ENCODE assay signal across 9 mouse cellular contexts in the genomic region with DNA sequence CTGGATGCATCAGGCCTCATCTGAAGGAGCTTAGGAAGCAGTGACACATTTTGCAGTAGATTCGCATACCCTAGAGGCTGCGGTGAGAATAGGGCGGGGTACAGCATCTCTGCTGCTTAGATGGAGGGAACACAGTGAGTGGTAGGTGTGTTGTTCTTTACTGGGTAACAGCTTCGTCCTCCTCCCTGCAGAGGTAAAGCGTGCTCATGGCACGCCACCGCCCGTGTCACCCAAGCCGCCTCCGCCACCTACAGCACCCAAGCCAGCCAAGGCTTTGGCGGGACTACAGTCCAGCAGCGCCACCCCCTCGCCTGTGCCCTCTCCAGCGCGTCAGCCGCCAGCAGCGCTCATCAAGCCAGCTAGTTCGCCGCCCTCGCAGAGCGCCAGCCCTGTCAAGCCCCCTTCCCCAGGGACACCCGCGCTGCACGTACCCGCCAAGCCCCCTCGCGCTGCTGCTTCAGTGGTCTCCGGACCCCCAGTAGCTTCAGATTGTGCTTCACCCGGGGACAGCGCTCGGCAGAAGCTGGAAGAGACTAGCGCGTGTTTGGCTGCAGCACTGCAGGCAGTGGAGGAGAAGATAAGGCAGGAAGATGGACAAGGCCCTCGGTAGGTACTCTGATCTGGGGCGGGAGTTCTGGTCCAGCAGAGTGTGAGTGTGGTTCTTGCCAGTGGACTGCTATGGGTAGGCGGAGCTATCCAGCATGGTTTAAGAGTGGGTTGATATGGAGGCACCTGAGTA. TPM values are rescaled to one million over a fixed set of nuclear protein-coding genes. Genes with fewer than 3 reads are reported as not detected.
DNase-seq lines count a peak whose midpoint lies in the region; ATAC-seq and TF ChIP-seq lines count a peak whose summit lies in the region.
"Had no signal": no experiment of that assay in that cellular context is flagged by ENCODE, and none has a peak within 500 bp of the region (broad histone marks: within the 10 kb centered on the region; RNA-seq: fewer than 3 reads in every experiment).

No protein-coding gene starts in this region.

- H3K27me3 ChIP-seq in neural tube, embryonic 11.5 days (ENCODE audit: control insufficient read depth, insufficient read depth, low read length), result no peaks in the 10 kb centered on the region

- H3K4me1 ChIP-seq in neural tube, embryonic 11.5 days (ENCODE audit: control insufficient read depth, insufficient read depth, low read length), result no peaks in the 10 kb centered on the region

- peaks cover 16% of the 10 kb centered on the region for H3K36me3 ChIP-seq in neural tube, embryonic 11.5 days (ENCODE audit: control insufficient read depth, insufficient read depth, low read length)

- peak overlapping the region; percentile 64 for H3K4me3 ChIP-seq in gastrocnemius, adult 2 months
- H3K4me3 ChIP-seq in left cerebral cortex, adult 2 months, result peak overlapping the region; percentile 14; the same call in 1 of the 2 replicates
- H3K4me3 ChIP-seq in neural tube, embryonic 11.5 days (ENCODE audit: low read depth, low read length), result no peak overlapping the region

- H3K27ac ChIP-seq in gastrocnemius, adult 2 months, result peak overlapping the region; percentile 57; the same call in 1 of the 2 replicates
- H3K27ac ChIP-seq in left cerebral cortex, adult 2 months, result peak overlapping the region; percentile 88
- no peak overlapping the region for H3K27ac ChIP-seq in neural tube, embryonic 11.5 days (ENCODE audit: low read depth, low read length)

- ATAC-seq in neural tube, embryonic 11.5 days (ENCODE audit: insufficient read depth, low FRiP score, low TSS enrichment), result no peak

- H3K9me3 ChIP-seq in neural tube, embryonic 11.5 days (ENCODE audit: control insufficient read depth, low read length), result no peaks in the 10 kb centered on the region

- intact Hi-C loops in gastrocnemius, adult 2 months (cut with DNase I), result no loop called here
- intact Hi-C loops in left cerebral cortex, adult 2 months (cut with DNase I), result no loop called here

- WGBS in neural tube, embryonic 11.5 days, result 28% methylated on average over 36 of the region's 36 CpGs

- no peak overlapping the region for H3K4me2 ChIP-seq in neural tube, embryonic 11.5 days (ENCODE audit: low read depth)

- TF ChIP-seq CTCF in gastrocnemius, adult 2 months (IDR thresholded peaks at IDR 0.05), result peak; percentile 19; the same call in 1 of the 2 replicates
- TF ChIP-seq CTCF in left cerebral cortex, adult 2 months (IDR thresholded peaks at IDR 0.05), result peak; percentile 28

- DNase-seq in heart, adult 11 months, result peak; percentile 90
- DNase-seq in heart, adult 9 months (ENCODE audit: low spot score in 2 of 2), result no peak
- DNase-seq in adrenal gland, postnatal 14 days, result peak; percentile 65
- peak; percentile 84 for DNase-seq in gastrocnemius, adult 2 months
- peak; percentile 65 to 80 for DNase-seq in left cerebral cortex, adult 2 months (ENCODE audit: extremely low spot score in 1 of 2, low spot score in 2 of 2)
- DNase-seq in neural tube, embryonic 11.5 days (ENCODE audit: low spot score), result no peak
- DNase-seq in urinary bladder, adult 2 months (ENCODE audit: low spot score), result no peak
- no peak for DNase-seq in urinary bladder, adult 18-20 months (ENCODE audit: low spot score in 2 of 2)

- 0 out of 2 replicates have a peak overlapping the region, but pooled peaks have one; percentile 19 for H3K9ac ChIP-seq in neural tube, embryonic 11.5 days (ENCODE audit: low read length)

RNA-seq across cellular contexts. Expression of a gene that starts 18.1 kb away (rescaled TPM):
- total RNA-seq in adrenal gland, postnatal 14 days (2021), result 14.8 and 16.1 TPM in 2 replicates
- total RNA-seq in gastrocnemius, adult 2 months (2021), result under 1 TPM in 1 of 2 experiments, not detected in 1; 0.08 TPM
- total RNA-seq in left cerebral cortex, adult 2 months (2021), result 100 to 1,000 TPM; 134 to 144 TPM
- 7.4 and 8.4 TPM in 2 replicates for polyA plus RNA-seq in neural tube, embryonic 11.5 days (2014; fragmentation: Nextera tagmentation; extraction: Ambion mirVana)
- polyA plus RNA-seq in urinary bladder, adult 2 months (2012; rRNA removed), result 0.76 and 1.1 TPM in 2 replicates

RNA-seq across cellular contexts. Expression of a gene that starts 21.2 kb away (rescaled TPM):
- 85.4 and 101 TPM in 2 replicates for total RNA-seq in adrenal gland, postnatal 14 days (2021)
- 10 to 100 TPM; 27.3 to 35.2 TPM for total RNA-seq in gastrocnemius, adult 2 months (2021)
- total RNA-seq in left cerebral cortex, adult 2 months (2021), result 10 to 100 TPM; 81.3 to 85.3 TPM
- 81.2 and 88.1 TPM in 2 replicates for polyA plus RNA-seq in neural tube, embryonic 11.5 days (2014; fragmentation: Nextera tagmentation; extraction: Ambion mirVana)
- polyA plus RNA-seq in urinary bladder, adult 2 months (2012; rRNA removed), result 174 and 223 TPM in 2 replicates

RNA-seq across cellular contexts. Expression of a gene that starts 27.5 kb away (rescaled TPM):
- total RNA-seq in adrenal gland, postnatal 14 days (2021), result 1.1 and 1.8 TPM in 2 replicates
- total RNA-seq in gastrocnemius, adult 2 months (2021), result not detected
- 10 to 100 TPM; 53.6 to 54.1 TPM for total RNA-seq in left cerebral cortex, adult 2 months (2021)
- 1.2 and 1.7 TPM in 2 replicates for polyA plus RNA-seq in neural tube, embryonic 11.5 days (2014; fragmentation: Nextera tagmentation; extraction: Ambion mirVana)
- 1.4 and 1.5 TPM in 2 replicates for polyA plus RNA-seq in urinary bladder, adult 2 months (2012; rRNA removed)

RNA-seq across cellular contexts. Expression of a gene that starts 27.6 kb away (rescaled TPM):
- total RNA-seq in adrenal gland, postnatal 14 days (2021), result 19.5 and 23.3 TPM in 2 replicates
- 10 to 100 TPM; 12.1 to 14.8 TPM for total RNA-seq in gastrocnemius, adult 2 months (2021)
- 10 to 100 TPM; 34.5 to 37.1 TPM for total RNA-seq in left cerebral cortex, adult 2 months (2021)
- polyA plus RNA-seq in neural tube, embryonic 11.5 days (2014; fragmentation: Nextera tagmentation; extraction: Ambion mirVana), result 26.2 and 29.7 TPM in 2 replicates
- 20.9 and 21.7 TPM in 2 replicates for polyA plus RNA-seq in urinary bladder, adult 2 months (2012; rRNA removed)

RNA-seq across cellular contexts. Expression of a gene that starts 32.8 kb away (rescaled TPM):
- total RNA-seq in adrenal gland, postnatal 14 days (2021), result 0.75 TPM in 1 of 2 replicates, not detected in the other
- not detected for total RNA-seq in gastrocnemius, adult 2 months (2021)
- total RNA-seq in left cerebral cortex, adult 2 months (2021), result 1 to 10 TPM; 1.7 to 1.9 TPM
- polyA plus RNA-seq in neural tube, embryonic 11.5 days (2014; fragmentation: Nextera tagmentation; extraction: Ambion mirVana), result 0.33 and 0.51 TPM in 2 replicates
- 0.10 and 0.19 TPM in 2 replicates for polyA plus RNA-seq in urinary bladder, adult 2 months (2012; rRNA removed)
- polyA plus RNA-seq: stomach, embryonic 14.5 days had no signal

Comparison
In these comparisons a context has a peak if more than half of its experiments do, and no peak if none do; other contexts are left out.
1. DNase-seq: peak in heart, adult 11 months (single experiment), adrenal gland, postnatal 14 days (single experiment), gastrocnemius, adult 2 months (single experiment) and left cerebral cortex, adult 2 months (2 of 2); none in heart, adult 9 months (0 of 2), neural tube, embryonic 11.5 days (single experiment), urinary bladder, adult 2 months (single experiment) and urinary bladder, adult 18-20 months (0 of 2).
2. RNA of a gene that starts 18.1 kb away (total RNA-seq): 134 to 144 TPM in left cerebral cortex, adult 2 months and 14.8 to 16.1 TPM in adrenal gland, postnatal 14 days; 0.08 TPM in gastrocnemius, adult 2 months; every median in the first group is over 10 times any median in the second.
3. RNA of a gene that starts 27.5 kb away (total RNA-seq): 53.6 to 54.1 TPM in left cerebral cortex, adult 2 months; 1.1 to 1.8 TPM in adrenal gland, postnatal 14 days and not detected in gastrocnemius, adult 2 months; every median in the first group is over 10 times any median in the second.